Mouse (Mus musculus): ENCODE measurements around the gene Cdc42ep4. TPM values are rescaled to one million over a fixed set of nuclear protein-coding genes. Genes with fewer than 3 reads are reported as not detected.

Gene Cdc42ep4
- polyA plus RNA-seq, 1 experiment: not detected

GRCm38 (mm10) chr11:113788183-113788789 lies 36.6 kb upstream of the Cdc42ep4 start:
- Histone ChIP-seq H3K4me3 (ENCODE audit: insufficient read depth, low read depth, low read length) (no peak overlapping the region), H3K4me1 (ENCODE audit: control insufficient read depth, insufficient read depth, low read length) (peaks cover 29% of the 10 kb centered on the region), H3K27ac (ENCODE audit: insufficient read depth, low read depth, low read length) (no peak overlapping the region)
- WGBS: 87% methylated on average over 2 of the region's 2 CpGs
- TF ChIP-seq CTCF (IDR thresholded peaks at IDR 0.05; ENCODE audit: insufficient read depth, low read depth, low read length) (no peak), POLR2A (IDR thresholded peaks at IDR 0.05; ENCODE audit: insufficient read depth, low read depth, low read length) (no peak)

- WGBS: 72% methylated on average over 13 of the region's 13 CpGs
- peaks cover 29% of the 10 kb centered on the region for H3K4me1 ChIP-seq (ENCODE audit: control insufficient read depth, insufficient read depth, low read length)
- peak overlapping the region; percentile 24; the same call in 1 of the 2 replicates for H3K27ac ChIP-seq (ENCODE audit: insufficient read depth, low read depth, low read length)
- no peak overlapping the region for H3K4me3 ChIP-seq (ENCODE audit: insufficient read depth, low read depth, low read length)
- TF ChIP-seq CTCF (IDR thresholded peaks at IDR 0.05; ENCODE audit: insufficient read depth, low read depth, low read length) (no peak), POLR2A (IDR thresholded peaks at IDR 0.05; ENCODE audit: insufficient read depth, low read depth, low read length) (no peak)
Observed at GRCm38 (mm10) chr11:113787432-113788182, 35.9 kb upstream of the Cdc42ep4 start.

GRCm38 (mm10) chr11:113787009-113787408 lies 35.3 kb upstream of the Cdc42ep4 start:
- TF ChIP-seq CTCF (IDR thresholded peaks at IDR 0.05; ENCODE audit: insufficient read depth, low read depth, low read length) (no peak), POLR2A (IDR thresholded peaks at IDR 0.05; ENCODE audit: insufficient read depth, low read depth, low read length) (no peak)
- H3K4me3 ChIP-seq (ENCODE audit: insufficient read depth, low read depth, low read length): no peak overlapping the region
- H3K4me1 ChIP-seq (ENCODE audit: control insufficient read depth, insufficient read depth, low read length): peaks cover 30% of the 10 kb centered on the region
- 0 out of 2 replicates have a peak overlapping the region, but pooled peaks have one; percentile 24 for H3K27ac ChIP-seq (ENCODE audit: insufficient read depth, low read depth, low read length)
- WGBS: 78% methylated on average over 11 of the region's 11 CpGs

GRCm38 (mm10) chr11:113786395-113786794 lies 34.7 kb upstream of the Cdc42ep4 start:
- WGBS: 53% methylated on average over 4 of the region's 4 CpGs
- no peak overlapping the region for H3K4me3 ChIP-seq (ENCODE audit: insufficient read depth, low read depth, low read length)
- H3K27ac ChIP-seq (ENCODE audit: insufficient read depth, low read depth, low read length): peak overlapping the region; percentile 59
- peaks cover 26% of the 10 kb centered on the region for H3K4me1 ChIP-seq (ENCODE audit: control insufficient read depth, insufficient read depth, low read length)
- TF ChIP-seq POLR2A (IDR thresholded peaks at IDR 0.05; ENCODE audit: insufficient read depth, low read depth, low read length): no peak
- no peak for TF ChIP-seq CTCF (IDR thresholded peaks at IDR 0.05; ENCODE audit: insufficient read depth, low read depth, low read length)

GRCm38 (mm10) chr11:113785406-113786171 lies 33.9 kb upstream of the Cdc42ep4 start:
- H3K4me3 ChIP-seq (ENCODE audit: insufficient read depth, low read depth, low read length): peak overlapping the region; percentile 29
- H3K27ac ChIP-seq (ENCODE audit: insufficient read depth, low read depth, low read length): peak overlapping the region; percentile 59
- no peak for TF ChIP-seq CTCF (IDR thresholded peaks at IDR 0.05; ENCODE audit: insufficient read depth, low read depth, low read length)
- TF ChIP-seq POLR2A (IDR thresholded peaks at IDR 0.05; ENCODE audit: insufficient read depth, low read depth, low read length): no peak
- WGBS: 9% methylated on average over 19 of the region's 19 CpGs
- H3K4me1 ChIP-seq (ENCODE audit: control insufficient read depth, insufficient read depth, low read length): peaks cover 23% of the 10 kb centered on the region

GRCm38 (mm10) chr11:113784656-113785396 lies 33.1 kb upstream of the Cdc42ep4 start:
- H3K4me1 ChIP-seq (ENCODE audit: control insufficient read depth, insufficient read depth, low read length): peaks cover 23% of the 10 kb centered on the region
- 67% methylated on average over 2 of the region's 2 CpGs for WGBS
- peak overlapping the region; percentile 43 for H3K27ac ChIP-seq (ENCODE audit: insufficient read depth, low read depth, low read length)
- no peak overlapping the region for H3K4me3 ChIP-seq (ENCODE audit: insufficient read depth, low read depth, low read length)
- TF ChIP-seq CTCF (IDR thresholded peaks at IDR 0.05; ENCODE audit: insufficient read depth, low read depth, low read length) (no peak), POLR2A (IDR thresholded peaks at IDR 0.05; ENCODE audit: insufficient read depth, low read depth, low read length) (no peak)

- peaks cover 19% of the 10 kb centered on the region for H3K4me1 ChIP-seq (ENCODE audit: control insufficient read depth, insufficient read depth, low read length)
- no peak overlapping the region for H3K4me3 ChIP-seq (ENCODE audit: insufficient read depth, low read depth, low read length)
- no peak overlapping the region for H3K27ac ChIP-seq (ENCODE audit: insufficient read depth, low read depth, low read length)
- 83% methylated on average over 2 of the region's 2 CpGs for WGBS
- TF ChIP-seq POLR2A (IDR thresholded peaks at IDR 0.05; ENCODE audit: insufficient read depth, low read depth, low read length) (no peak), CTCF (IDR thresholded peaks at IDR 0.05; ENCODE audit: insufficient read depth, low read depth, low read length) (no peak)
Observed at GRCm38 (mm10) chr11:113782496-113782895, 30.8 kb upstream of the Cdc42ep4 start.

- peaks cover 21% of the 10 kb centered on the region for H3K4me1 ChIP-seq (ENCODE audit: control insufficient read depth, insufficient read depth, low read length)
- H3K27ac ChIP-seq (ENCODE audit: insufficient read depth, low read depth, low read length): no peak overlapping the region
- no peak for TF ChIP-seq POLR2A (IDR thresholded peaks at IDR 0.05; ENCODE audit: insufficient read depth, low read depth, low read length)
- no peak for TF ChIP-seq CTCF (IDR thresholded peaks at IDR 0.05; ENCODE audit: insufficient read depth, low read depth, low read length)
- no peak overlapping the region for H3K4me3 ChIP-seq (ENCODE audit: insufficient read depth, low read depth, low read length)
- 68% methylated on average over 2 of the region's 2 CpGs for WGBS
Observed at GRCm38 (mm10) chr11:113782006-113782405, 30.3 kb upstream of the Cdc42ep4 start.

All from olfactory bulb, adult 2 months (tissue).